Mouse (Mus musculus): ENCODE results near the gene Syngr2. TPM values are rescaled to one million over a fixed set of nuclear protein-coding genes. Genes with fewer than 3 reads are reported as not detected.

Gene Syngr2
- polyA plus RNA-seq, 1 experiment from 2014 or later = 74.0 TPM

DNA sequence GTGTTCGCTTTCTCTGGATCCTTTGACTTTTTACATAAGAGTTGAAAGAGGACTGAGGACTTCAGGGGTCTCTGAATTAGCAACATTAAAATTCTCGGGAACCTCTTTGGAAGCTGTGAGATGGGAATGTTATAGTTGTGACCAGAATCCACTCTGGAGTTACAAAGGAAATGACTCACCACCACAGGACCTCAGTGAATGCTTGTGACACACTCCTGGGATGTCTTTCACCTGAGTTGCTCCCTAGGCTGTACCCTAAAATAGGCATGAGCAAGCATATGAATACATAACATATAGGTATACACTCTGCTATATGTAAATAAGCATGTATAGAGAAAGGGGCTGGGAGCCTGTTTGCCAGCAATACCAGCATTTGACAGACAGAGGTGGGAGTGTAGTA lies 34.0 kb downstream of the Syngr2 start:
- Histone ChIP-seq H3K9ac (no peak overlapping the region), H3K9me3 (no peaks in the 10 kb centered on the region), H3K4me1 (peaks cover 16% of the 10 kb centered on the region), H3K4me3 (no peak overlapping the region), H3K27ac (no peak overlapping the region), H3K36me3 (no peaks in the 10 kb centered on the region), H3K4me2 (no peak overlapping the region), H3K27me3 (no peaks in the 10 kb centered on the region)
- ATAC-seq (ENCODE audit: insufficient number of reproducible peaks, low FRiP score, low TSS enrichment, low read depth) = no peak
- WGBS = 82% methylated on average over 2 of the region's 2 CpGs

DNA sequence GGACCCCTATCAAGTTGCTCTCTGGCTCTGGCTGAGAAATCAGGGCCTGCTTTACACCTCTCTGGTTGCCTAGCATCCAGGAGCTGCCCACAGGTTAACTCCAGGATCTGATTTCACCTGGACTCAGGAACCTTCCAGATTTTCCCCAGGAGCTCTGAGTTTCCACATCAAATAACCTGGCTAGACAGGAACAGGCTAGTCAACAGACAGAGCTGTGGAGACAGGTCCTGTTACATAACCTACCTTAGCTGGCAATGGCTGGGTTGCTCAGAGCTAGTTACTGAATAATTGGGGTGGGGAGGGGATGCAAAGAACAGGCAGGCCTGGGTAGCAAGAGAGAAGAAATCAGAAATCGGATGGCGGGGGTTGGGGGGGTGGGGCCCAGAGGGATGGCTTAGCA lies 35.5 kb downstream of the Syngr2 start:
- WGBS = 63% methylated on average over 2 of the region's 2 CpGs
- peaks cover 20% of the 10 kb centered on the region for H3K4me1 ChIP-seq
- H3K9me3 ChIP-seq = no peaks in the 10 kb centered on the region
- H3K4me3 ChIP-seq = no peak overlapping the region
- H3K27ac ChIP-seq = no peak overlapping the region
- H3K4me2 ChIP-seq = no peak overlapping the region
- no peaks in the 10 kb centered on the region for H3K27me3 ChIP-seq
- ATAC-seq (ENCODE audit: insufficient number of reproducible peaks, low FRiP score, low TSS enrichment, low read depth) = no peak
- no peak overlapping the region for H3K9ac ChIP-seq
- H3K36me3 ChIP-seq = no peaks in the 10 kb centered on the region

DNA sequence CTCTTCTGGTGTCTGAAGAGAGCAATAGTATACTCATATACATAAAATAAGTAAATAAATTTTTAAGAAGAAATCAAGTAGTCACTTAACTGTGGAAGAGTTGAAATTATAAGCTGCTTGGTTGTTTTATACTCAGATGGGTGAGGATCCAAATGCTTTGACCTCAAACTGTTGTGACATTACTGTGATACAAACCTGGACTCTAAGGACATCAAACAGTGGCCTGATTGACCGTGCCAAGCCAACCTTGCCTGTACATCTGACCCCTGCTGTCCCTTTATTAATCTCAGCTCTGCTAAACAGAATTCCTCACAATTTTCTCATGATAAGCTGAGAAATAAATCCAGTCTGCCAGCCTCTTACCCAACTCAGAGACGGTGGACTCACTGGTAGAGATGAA lies 36.2 kb downstream of the Syngr2 start:
- no peak overlapping the region for H3K4me3 ChIP-seq
- no peak overlapping the region for H3K27ac ChIP-seq
- no peak overlapping the region for H3K9ac ChIP-seq
- no peaks in the 10 kb centered on the region for H3K27me3 ChIP-seq
- no peaks in the 10 kb centered on the region for H3K36me3 ChIP-seq
- peaks cover 26% of the 10 kb centered on the region for H3K4me1 ChIP-seq
- ATAC-seq (ENCODE audit: insufficient number of reproducible peaks, low FRiP score, low TSS enrichment, low read depth) = no peak
- no peak overlapping the region for H3K4me2 ChIP-seq
- no peaks in the 10 kb centered on the region for H3K9me3 ChIP-seq
- 81% methylated on average over 2 of the region's 2 CpGs for WGBS

DNA sequence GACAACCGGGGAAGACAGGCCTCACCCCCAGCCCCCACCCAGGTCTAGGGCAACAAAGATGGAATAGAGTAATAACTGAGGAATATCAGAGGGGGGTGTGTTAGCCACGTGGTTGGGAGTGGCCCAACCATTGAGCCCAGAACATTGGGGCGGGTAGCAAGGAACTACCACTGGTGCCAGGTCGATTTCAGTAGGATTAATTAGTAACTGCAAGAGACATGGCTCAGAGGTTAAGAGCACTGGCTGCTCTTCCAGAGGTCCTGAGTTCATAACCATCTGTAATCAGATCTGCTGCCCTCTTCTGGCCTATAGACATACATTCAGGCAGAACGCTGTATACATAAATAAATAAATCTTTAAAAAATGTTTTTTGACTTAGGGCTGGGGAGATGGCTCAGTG lies 37.2 kb downstream of the Syngr2 start:
- H3K27me3 ChIP-seq = no peaks in the 10 kb centered on the region
- no peaks in the 10 kb centered on the region for H3K9me3 ChIP-seq
- H3K4me1 ChIP-seq = peaks cover 26% of the 10 kb centered on the region
- no peak overlapping the region for H3K9ac ChIP-seq
- no peak overlapping the region for H3K4me2 ChIP-seq
- WGBS = 47% methylated on average over 5 of the region's 5 CpGs
- H3K4me3 ChIP-seq = no peak overlapping the region
- no peak for ATAC-seq (ENCODE audit: insufficient number of reproducible peaks, low FRiP score, low TSS enrichment, low read depth)
- no peak overlapping the region for H3K27ac ChIP-seq
- no peaks in the 10 kb centered on the region for H3K36me3 ChIP-seq

DNA sequence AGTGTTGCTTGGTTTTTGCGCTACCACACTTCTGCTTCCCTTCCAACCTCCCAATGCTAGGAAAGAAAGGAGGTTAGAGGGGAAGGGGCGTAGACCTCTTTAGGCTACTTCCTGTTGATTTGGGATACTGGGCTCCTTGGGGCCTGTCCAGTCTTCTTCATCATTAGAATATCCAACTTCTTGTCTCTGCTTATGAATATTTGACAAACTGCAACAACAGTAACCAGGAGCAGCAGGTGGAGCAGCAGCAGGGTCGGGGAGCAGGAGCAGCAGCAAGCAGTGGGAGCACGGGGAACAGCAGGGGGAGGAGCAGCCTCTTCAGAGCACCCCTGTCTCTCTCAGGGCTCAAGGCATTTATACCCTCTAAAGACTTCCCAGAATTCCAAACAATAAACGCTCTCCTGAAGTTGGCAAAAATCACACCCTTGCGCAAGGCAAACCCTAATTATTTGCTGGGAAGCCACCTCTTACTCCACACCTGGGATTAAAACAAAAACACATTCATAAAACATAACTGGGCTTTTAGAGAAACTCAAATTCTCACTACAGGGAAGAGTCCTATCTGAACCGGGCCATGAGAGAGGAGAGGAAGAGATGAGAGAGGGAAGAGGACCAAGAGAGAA lies 38.2 kb downstream of the Syngr2 start:
- no peak for ATAC-seq (ENCODE audit: insufficient number of reproducible peaks, low FRiP score, low TSS enrichment, low read depth)
- 65% methylated on average over 7 of the region's 7 CpGs for WGBS
- Histone ChIP-seq H3K4me3 (peak overlapping the region; percentile 70), H3K36me3 (peaks cover 4% of the 10 kb centered on the region), H3K9ac (0 out of 2 replicates have a peak overlapping the region, but pooled peaks have one; percentile 72), H3K4me1 (peaks cover 26% of the 10 kb centered on the region), H3K9me3 (no peaks in the 10 kb centered on the region), H3K4me2 (peak overlapping the region; percentile 90), H3K27ac (peak overlapping the region; percentile 96), H3K27me3 (no peaks in the 10 kb centered on the region)

DNA sequence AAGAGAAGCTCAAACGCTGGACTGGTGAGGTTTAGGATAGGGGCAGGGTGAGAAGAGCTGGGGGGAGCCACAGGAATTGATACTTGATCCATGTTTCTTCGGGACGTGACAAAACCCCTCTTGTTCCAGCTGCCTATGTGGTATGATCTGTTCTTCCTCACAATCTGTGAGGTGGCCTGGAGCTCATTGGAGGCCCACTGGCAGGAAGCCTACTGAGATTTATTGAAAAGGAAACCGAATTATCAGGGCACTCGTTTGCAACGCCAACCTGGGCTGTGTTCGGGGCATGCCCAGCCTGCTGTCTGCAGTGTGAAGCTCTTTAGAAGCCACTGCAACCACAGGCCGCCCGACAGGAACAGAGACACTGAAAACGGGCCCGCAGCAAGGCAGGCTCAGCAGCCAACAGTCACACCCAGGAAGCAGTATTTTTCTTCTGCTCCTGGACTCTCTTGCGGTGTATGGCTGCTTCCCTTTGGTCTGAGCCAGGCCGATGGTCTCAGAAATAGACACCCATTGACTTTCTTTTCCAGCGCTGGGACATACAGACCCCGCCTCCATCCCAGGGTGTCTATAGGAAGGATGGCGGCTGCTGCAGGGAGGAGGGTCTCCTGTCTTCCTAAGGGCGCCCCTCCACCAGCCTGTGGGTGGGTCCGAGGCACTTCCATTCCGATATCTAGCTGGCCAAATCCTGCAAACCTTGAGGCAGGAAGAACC lies 39.0 kb downstream of the Syngr2 start:
- Histone ChIP-seq H3K9me3 (no peaks in the 10 kb centered on the region), H3K4me1 (peaks cover 26% of the 10 kb centered on the region), H3K4me2 (peak overlapping the region; percentile 90), H3K36me3 (peaks cover 12% of the 10 kb centered on the region), H3K4me3 (peak overlapping the region; percentile 70), H3K27ac (peak overlapping the region; percentile 96), H3K27me3 (no peaks in the 10 kb centered on the region), H3K9ac (peak overlapping the region; percentile 72)
- 3% methylated on average over 19 of the region's 19 CpGs for WGBS
- ATAC-seq (ENCODE audit: insufficient number of reproducible peaks, low FRiP score, low TSS enrichment, low read depth) = peak; percentile 82

DNA sequence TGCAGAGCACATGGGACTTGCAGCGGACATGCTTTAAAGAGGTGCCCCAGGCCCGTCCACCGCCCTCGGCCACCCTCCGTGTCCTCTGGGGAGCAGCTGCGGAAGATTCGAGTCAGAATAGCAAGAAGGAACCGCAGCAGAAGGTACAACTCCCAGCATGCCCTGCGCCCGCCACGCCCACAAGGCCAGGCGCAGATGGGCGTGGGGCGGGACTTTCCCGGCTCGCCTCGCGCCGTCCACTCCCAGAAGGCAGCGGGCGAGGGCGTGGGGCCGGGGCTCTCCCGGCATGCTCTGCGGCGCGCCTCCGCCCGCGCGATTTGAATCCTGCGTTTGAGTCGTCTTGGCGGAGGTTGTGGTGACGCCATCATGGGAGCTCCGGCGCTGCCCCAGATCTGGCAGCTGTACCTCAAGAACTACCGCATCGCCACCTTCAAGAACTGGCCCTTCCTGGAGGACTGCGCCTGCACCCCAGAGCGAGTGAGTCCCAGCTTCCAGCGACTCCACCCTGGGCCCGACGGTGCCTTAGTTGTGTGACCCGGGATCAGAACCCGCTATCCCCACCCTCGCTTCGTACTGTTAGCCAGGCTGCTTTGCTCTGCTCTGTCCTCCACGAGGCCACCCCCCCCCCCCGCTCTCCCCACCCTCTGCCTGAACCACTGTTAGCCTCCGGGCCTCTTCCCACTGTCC lies 39.7 kb downstream of the Syngr2 start, which contains the start of gene Birc5:
TSS of gene Birc5 (plus strand) at position 267 of the 687 bp plus-strand sequence.
- Histone ChIP-seq H3K9me3 (no peaks in the 10 kb centered on the region), H3K4me2 (peak within 1 kb of the TSS; percentile 90), H3K36me3 (peaks cover 18% of the 10 kb centered on the region), H3K27ac (peak within 1 kb of the TSS; percentile 96), H3K4me3 (peak within 1 kb of the TSS; percentile 70), H3K4me1 (peaks cover 26% of the 10 kb centered on the region), H3K27me3 (no peaks in the 10 kb centered on the region), H3K9ac (peak within 1 kb of the TSS; percentile 72)
- ATAC-seq (ENCODE audit: insufficient number of reproducible peaks, low FRiP score, low TSS enrichment, low read depth) = peak; percentile 89
- under 1% methylated on average over 51 of the region's 51 CpGs for WGBS

DNA sequence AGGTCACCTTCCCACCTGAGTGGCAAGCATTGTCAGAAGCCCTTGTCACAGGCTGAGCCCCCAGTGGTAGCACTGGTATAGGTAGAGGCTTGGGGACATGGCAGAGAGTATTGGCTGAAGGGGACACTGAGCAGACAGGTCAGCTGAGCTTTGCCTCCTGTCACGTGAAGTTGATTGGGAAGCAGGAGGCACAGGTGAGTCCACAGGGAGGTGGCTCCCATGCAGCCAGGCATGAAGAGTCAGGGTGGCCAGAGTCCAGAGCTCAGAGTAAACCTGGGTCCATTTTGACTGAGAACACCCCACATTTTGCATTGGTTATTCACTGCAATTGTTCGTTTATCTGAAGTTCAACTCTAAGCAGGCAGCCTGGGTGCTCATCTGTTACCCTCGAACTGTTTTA lies 43.4 kb downstream of the Syngr2 start:
- Histone ChIP-seq H3K36me3 (peaks cover 50% of the 10 kb centered on the region), H3K9ac (no peak overlapping the region), H3K27me3 (no peaks in the 10 kb centered on the region), H3K4me1 (peaks cover 22% of the 10 kb centered on the region), H3K4me3 (no peak overlapping the region), H3K27ac (no peak overlapping the region), H3K9me3 (no peaks in the 10 kb centered on the region), H3K4me2 (no peak overlapping the region)
- WGBS = 93% methylated on average over 3 of the region's 3 CpGs
- ATAC-seq (ENCODE audit: insufficient number of reproducible peaks, low FRiP score, low TSS enrichment, low read depth) = no peak

DNA sequence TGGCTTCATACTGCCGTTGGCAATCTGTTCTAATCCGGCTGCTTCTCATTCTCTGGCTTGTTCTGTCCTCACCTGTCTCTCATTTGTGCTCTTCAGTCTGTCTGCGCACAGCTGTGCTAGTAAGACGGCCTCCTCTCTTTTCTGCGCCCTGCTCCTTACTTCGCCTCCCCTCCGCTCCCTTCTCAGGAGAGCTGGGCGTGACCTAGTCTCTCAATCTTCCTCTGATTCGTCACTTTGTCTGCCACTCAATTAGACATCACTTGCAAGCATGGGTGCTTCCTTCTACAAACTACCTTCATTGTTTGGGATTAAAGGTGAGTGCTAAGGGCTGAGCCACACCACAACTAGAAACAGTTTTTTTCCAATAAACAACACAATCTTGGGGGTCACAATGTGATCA lies 44.8 kb downstream of the Syngr2 start:
- no peak overlapping the region for H3K9ac ChIP-seq
- H3K27ac ChIP-seq = no peak overlapping the region
- ATAC-seq (ENCODE audit: insufficient number of reproducible peaks, low FRiP score, low TSS enrichment, low read depth) = no peak
- H3K4me3 ChIP-seq = no peak overlapping the region
- peaks cover 50% of the 10 kb centered on the region for H3K36me3 ChIP-seq
- no peaks in the 10 kb centered on the region; the same call in 1 of the 2 replicates for H3K27me3 ChIP-seq
- 91% methylated on average over 9 of the region's 9 CpGs for WGBS
- H3K9me3 ChIP-seq = no peaks in the 10 kb centered on the region
- H3K4me2 ChIP-seq = no peak overlapping the region
- peaks cover 14% of the 10 kb centered on the region for H3K4me1 ChIP-seq

DNA sequence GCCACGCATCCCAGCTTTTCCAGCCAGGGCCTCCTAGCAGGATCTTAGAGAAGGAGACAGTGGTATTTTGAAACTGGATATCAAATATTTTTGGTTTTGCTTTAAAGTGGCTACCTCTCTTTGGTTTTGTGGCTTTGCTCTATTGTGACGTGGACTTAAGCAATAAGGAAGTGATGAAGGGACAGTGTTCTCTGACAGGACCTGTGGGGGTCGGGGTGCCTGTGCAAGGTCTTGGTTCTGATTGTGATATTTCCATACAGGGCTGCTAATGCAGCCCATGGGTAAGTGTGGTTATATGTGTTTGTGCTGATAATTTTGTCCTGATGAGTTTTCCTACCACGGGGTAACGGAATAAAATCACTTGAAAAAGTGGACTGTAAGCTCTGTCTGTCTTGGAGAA lies 45.9 kb downstream of the Syngr2 start:
- Histone ChIP-seq H3K36me3 (peaks cover 50% of the 10 kb centered on the region), H3K9me3 (no peaks in the 10 kb centered on the region), H3K4me3 (no peak overlapping the region), H3K27me3 (peaks cover 8% of the 10 kb centered on the region), H3K4me1 (peaks cover 8% of the 10 kb centered on the region), H3K27ac (no peak overlapping the region), H3K4me2 (no peak overlapping the region), H3K9ac (no peak overlapping the region)
- 96% methylated on average over 5 of the region's 5 CpGs for WGBS
- ATAC-seq (ENCODE audit: insufficient number of reproducible peaks, low FRiP score, low TSS enrichment, low read depth) = no peak

DNA sequence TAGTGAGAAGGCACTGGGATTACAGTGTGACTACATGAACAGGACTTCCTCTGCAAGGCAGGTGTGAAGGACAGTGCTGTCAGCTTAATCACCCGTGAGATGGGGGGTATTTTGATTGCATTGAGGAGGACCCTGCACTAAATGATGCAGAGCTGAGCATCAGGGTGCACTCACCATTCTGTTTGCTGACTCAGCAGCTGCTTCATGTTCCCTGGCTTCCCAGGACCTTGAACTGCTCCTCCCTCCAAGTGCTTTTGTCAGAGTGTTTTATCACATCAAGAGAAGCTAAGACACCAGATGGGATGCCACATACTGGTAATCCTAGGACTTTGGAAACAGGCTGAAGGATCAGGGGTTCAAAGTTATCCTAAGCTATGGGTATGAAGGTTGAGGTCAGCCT lies 46.5 kb downstream of the Syngr2 start:
- no peak for ATAC-seq (ENCODE audit: insufficient number of reproducible peaks, low FRiP score, low TSS enrichment, low read depth)
- H3K4me1 ChIP-seq = peaks cover 10% of the 10 kb centered on the region
- H3K9me3 ChIP-seq = no peaks in the 10 kb centered on the region
- no peak overlapping the region for H3K9ac ChIP-seq
- no peak overlapping the region for H3K27ac ChIP-seq
- H3K4me3 ChIP-seq = no peak overlapping the region
- peaks cover 50% of the 10 kb centered on the region for H3K36me3 ChIP-seq
- no peak overlapping the region for H3K4me2 ChIP-seq
- WGBS = 88% methylated on average over 1 of the region's 1 CpGs
- H3K27me3 ChIP-seq = peaks cover 14% of the 10 kb centered on the region

DNA sequence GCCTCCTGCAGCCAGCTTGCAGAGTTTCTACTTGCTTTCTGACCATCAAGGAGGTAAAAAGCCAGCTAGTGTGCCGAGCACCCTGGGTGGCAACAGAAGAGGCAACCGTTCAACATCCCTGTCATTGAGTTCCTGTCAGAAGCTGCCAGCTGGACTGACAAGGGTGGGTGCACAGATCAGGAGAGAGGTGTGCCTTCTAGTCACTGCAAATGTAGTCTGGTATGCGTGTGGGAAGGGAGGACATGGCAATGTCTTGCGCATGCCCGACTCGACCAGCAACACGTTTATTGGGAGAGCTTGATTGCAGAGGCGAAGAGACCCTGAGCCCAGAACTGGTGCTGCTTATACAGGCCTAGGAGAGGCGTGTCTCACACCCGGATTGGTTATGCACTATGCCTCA lies 48.0 kb downstream of the Syngr2 start:
- WGBS = 94% methylated on average over 10 of the region's 10 CpGs
- H3K4me2 ChIP-seq = no peak overlapping the region
- H3K27ac ChIP-seq = no peak overlapping the region
- no peak overlapping the region for H3K9ac ChIP-seq
- H3K4me1 ChIP-seq = peaks cover 10% of the 10 kb centered on the region
- peaks cover 48% of the 10 kb centered on the region for H3K36me3 ChIP-seq
- H3K4me3 ChIP-seq = no peak overlapping the region
- H3K27me3 ChIP-seq = peaks cover 29% of the 10 kb centered on the region
- no peak for ATAC-seq (ENCODE audit: insufficient number of reproducible peaks, low FRiP score, low TSS enrichment, low read depth)
- H3K9me3 ChIP-seq = no peaks in the 10 kb centered on the region
